Mouse (Mus musculus) small intestine, adult 2 months (tissue): ENCODE measurements at regions not wholly inside any gene's neighbourhood (a gene's known extent, or its start where the extent isn't known, plus 50 kb on each side); places are given as distances from the start of the nearest gene placed in this dataset.

Source experiments
- CTCF ChIP-seq: fragments of 200-500 bp; IDR thresholded peaks from 2 replicates; pipeline ENCODE4 v1.5.1; 2012; ENCODE audit warnings: low read depth, mild to moderate bottlenecking, control low read depth, inconsistent platforms, low read length, moderate library complexity, mixed read lengths; ENCODE audit not compliant: insufficient replicate concordance, insufficient read length; ENCODE audit errors: extremely low read depth
- POLR2A ChIP-seq: fragments of 200-500 bp; IDR thresholded peaks from 2 replicates; pipeline ENCODE4 v1.6.1; 2012; ENCODE audit warnings: low read depth, mild to moderate bottlenecking, control low read depth, inconsistent platforms, low read length, moderate library complexity

GRCm38 (mm10) chr16:8951156-8951899 is 121.4 kb downstream of the 1810013L24Rik start:
- TF ChIP-seq POLR2A (no peak), CTCF (no peak)
